Mouse (Mus musculus) thymus, adult 2 months (tissue): ENCODE results near the gene Tmem11.

Experiments used
- CTCF ChIP-seq: fragments of 200-500 bp; IDR thresholded peaks from 2 replicates; pipeline ENCODE4 v1.5.1; 2012; ENCODE audit warnings: mild to moderate bottlenecking, control low read depth, low read length, moderate library complexity, borderline replicate concordance; ENCODE audit not compliant: control insufficient read depth, poor library complexity, insufficient read depth; ENCODE audit errors: extremely low read depth
- POLR2A ChIP-seq: fragments of 200-500 bp; IDR thresholded peaks from 2 replicates; pipeline ENCODE4 v1.6.1; 2012; ENCODE audit warnings: mild to moderate bottlenecking, low read length, control low read depth, moderate library complexity; ENCODE audit not compliant: control insufficient read depth, poor library complexity, insufficient read depth; ENCODE audit errors: extremely low read depth

DNA sequence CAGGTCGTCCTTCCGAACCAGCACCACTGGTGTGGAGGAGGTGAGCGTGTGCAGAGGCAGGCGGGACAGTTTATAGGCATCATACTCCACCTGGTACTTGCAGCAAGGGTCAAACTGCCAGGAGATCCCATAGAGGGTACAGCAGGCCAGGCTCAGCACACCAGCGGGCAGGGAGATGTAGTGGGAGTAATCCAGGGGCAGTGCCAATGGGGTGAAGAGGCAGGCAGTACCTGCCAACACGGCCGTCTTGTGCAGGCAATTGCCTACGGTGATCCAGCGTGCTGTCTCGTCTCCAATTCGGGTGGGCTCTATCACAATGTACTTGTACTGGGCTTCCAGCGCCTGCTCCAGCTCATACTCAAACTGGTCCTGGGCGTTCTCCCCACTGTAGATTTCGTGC lies 14.2 kb downstream of the Tmem11 start:
- no peak for TF ChIP-seq CTCF
- no peak for TF ChIP-seq POLR2A
